Mouse (Mus musculus) gastrocnemius, postnatal 25 days (tissue): ENCODE data around the gene Nup210l. TPM values are rescaled to one million over a fixed set of nuclear protein-coding genes. Genes with fewer than 3 reads are reported as not detected.

ENCODE experiments used
- DNase-seq: peaks from one replicate; pipeline ENCODE4 v3.0.0; 2022
- long read RNA-seq, 2 experiments: library from polyadenylated mRNA; stranded (forward); transcript quantifications; one replicate each; pipeline ENCODE4 v2.0.0; 2021
- total RNA-seq, 2 experiments: library from RNA; stranded (reverse); gene quantifications; 1 replicate in 1 of 2; 2 replicates in 1 of 2; pipeline ENCODE4 v1.2.3; 2021

Gene Nup210l
- total RNA-seq, result under 1 TPM; 0.05 to 0.08 TPM
- long read RNA-seq, experiment 1, result 0 reads
- long read RNA-seq, experiment 2, result 0 reads

GRCm38 (mm10) chr3:90103938-90104337, at the start of gene Nup210l:
Gene Nup210l (plus strand): TSS chr3:90104132.
- DNase-seq, result no peak

- DNase-seq, result no peak
Measured at GRCm38 (mm10) chr3:90061549-90061948, 42.4 kb upstream of the Nup210l start.

- DNase-seq, result no peak
Measured at GRCm38 (mm10) chr3:90062539-90062938, 41.4 kb upstream of the Nup210l start.

GRCm38 (mm10) chr3:90064383-90064782, 39.5 kb upstream of the Nup210l start:
- no peak for DNase-seq

GRCm38 (mm10) chr3:90065553-90065952, 38.4 kb upstream of the Nup210l start:
- no peak for DNase-seq

- no peak for DNase-seq
Measured at GRCm38 (mm10) chr3:90067851-90068250, 36.1 kb upstream of the Nup210l start.

GRCm38 (mm10) chr3:90069688-90070087, 34.2 kb upstream of the Nup210l start:
- DNase-seq, result no peak

- DNase-seq, result no peak
Measured at GRCm38 (mm10) chr3:90072294-90072693, 31.6 kb upstream of the Nup210l start, which contains the start of gene Tpm3. Gene Tpm3 (plus strand): TSS chr3:90072649.

DNA sequence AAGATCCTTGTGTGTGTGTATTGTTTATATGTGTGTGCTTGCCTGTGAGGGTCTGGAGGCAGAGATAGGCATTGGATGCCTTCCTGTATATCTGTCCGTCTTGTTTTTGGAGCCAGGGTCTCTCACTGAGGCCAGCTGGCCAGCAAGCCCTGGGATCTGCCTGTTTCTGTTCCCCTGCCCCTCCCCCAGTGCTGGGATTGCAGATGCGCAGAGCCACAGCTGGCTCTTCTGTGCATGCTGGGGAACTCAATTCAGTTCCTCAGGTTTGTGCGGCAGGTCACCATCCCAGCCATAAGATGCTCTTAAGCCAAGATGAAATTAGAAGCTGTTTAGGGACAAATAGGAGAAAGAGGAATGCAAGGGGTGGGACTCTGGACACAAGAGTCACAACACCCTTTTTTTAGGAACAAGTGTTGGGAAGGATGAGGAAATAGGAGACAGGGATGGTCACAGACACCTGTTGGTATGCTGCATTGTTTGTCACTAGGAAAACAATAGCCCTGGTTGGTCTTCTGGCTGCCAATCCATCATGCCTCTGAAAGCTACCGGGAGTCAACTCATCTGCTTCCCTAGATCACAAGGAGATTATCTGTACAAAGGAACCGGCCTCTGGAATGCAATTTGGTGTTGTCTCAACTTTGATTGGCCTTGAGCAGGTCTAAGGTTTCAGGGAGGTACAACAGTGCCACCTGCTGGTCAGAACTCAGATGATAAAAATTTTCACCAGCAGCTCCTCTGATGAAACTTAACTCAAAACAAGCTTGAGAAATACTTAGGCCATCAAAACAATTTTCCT, 26.8 kb upstream of the Nup210l start:
- DNase-seq, result peak; percentile 66

GRCm38 (mm10) chr3:90078224-90078623, 25.7 kb upstream of the Nup210l start:
- no peak for DNase-seq

DNA sequence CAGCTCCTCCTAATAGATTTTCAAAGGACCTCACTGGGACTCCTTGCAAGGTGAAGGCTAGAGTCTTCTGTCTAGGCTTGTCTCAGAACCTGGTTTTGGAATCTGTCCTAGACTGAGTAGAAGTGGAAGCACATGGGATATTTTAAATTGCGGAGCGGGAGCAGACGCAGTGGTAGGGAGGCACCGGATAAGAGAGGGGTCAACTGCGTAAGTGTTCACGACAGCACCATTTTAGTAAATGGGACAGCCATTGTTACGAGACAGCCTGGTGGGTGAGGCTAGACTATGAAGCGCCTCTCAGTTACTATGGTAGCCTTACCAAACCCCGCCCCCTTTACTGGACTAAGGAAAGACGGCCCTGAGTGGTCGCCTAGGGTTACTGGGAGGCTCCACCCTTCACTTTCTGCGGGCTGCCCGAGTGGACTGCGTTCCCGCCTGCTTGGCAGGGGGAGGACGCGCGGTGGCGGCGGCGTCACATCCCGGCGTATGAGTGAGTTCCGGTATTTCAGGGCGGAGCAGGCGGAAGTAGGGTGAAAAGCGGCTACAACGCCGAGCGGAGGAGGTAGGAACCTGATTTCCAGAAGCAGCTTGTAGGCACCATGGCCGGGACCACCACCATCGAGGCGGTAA, 24.7 kb upstream of the Nup210l start:
- peak; percentile 94 for DNase-seq

- peak; percentile 69 for DNase-seq
Measured at GRCm38 (mm10) chr3:90079763-90080497, 24.0 kb upstream of the Nup210l start.

GRCm38 (mm10) chr3:90080498-90080863, 23.5 kb upstream of the Nup210l start:
- no peak for DNase-seq

GRCm38 (mm10) chr3:90081365-90082240, 22.3 kb upstream of the Nup210l start:
- DNase-seq, result no peak

DNA sequence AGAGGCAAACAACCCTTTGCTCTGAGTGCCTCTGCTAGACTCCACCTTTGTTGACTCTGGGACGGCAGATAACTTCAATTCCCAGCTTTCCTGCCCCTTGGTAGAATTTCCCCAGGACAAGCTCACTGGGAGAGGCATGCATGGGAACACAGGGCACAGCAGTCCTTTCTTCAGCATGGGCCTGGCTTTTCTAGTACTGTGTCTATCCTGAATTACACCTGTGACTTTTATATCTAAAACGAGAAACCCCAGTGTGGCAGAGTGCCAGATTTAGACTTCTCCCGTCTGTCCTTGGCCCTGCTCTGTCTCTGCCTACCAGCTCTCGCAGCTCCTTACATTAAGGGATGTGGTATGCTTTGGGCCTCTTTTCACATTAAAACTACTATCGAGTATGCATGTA, 20.9 kb upstream of the Nup210l start:
- no peak for DNase-seq

GRCm38 (mm10) chr3:90083698-90084324, 20.1 kb upstream of the Nup210l start:
- no peak for DNase-seq

DNA sequence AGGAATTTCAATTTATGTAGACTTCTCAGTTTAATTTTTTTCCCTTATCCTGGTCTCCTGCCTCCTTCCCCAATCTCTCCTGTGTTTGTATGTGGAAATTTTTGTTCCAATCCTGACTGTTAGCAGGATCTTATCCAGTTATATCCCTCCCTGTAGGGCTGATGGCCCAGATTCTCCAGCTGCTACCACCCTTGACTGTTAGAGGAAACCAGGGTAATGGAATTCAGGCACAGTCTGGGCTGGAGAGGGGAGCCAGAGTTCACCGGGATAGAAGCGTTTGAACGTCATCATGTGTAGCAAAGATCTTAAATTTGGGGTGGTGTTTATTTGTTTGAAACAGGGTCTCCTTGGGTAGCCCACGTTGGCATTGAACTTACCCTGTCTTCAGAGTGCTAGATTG, 19.1 kb upstream of the Nup210l start:
- DNase-seq, result peak; percentile 16

- peak; percentile 22 for DNase-seq
Measured at GRCm38 (mm10) chr3:90085281-90085680, 18.7 kb upstream of the Nup210l start.

- no peak for DNase-seq
Measured at GRCm38 (mm10) chr3:90086068-90086467, 17.9 kb upstream of the Nup210l start.

- no peak for DNase-seq
Measured at GRCm38 (mm10) chr3:90088617-90089016, 15.3 kb upstream of the Nup210l start.

DNA sequence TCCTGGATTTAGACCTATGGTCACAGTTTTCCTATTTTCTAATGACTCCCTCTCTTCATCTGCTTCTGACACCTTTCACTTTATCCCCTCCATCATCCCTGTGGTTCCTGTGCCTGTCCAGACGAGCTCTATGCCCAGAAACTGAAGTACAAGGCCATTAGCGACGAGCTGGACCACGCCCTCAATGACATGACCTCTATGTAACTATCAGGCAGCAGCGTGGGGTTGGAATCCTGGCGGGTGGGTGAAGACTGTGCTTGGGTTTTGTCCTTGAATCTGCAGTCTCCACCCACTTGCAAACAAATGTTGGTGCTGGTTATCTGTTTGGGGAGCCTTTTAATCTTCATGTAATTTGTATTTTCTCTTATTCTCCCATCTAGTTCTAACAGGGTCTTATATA, 13.0 kb upstream of the Nup210l start:
- no peak for DNase-seq
